Mouse (Mus musculus): ENCODE results near the gene Amn.

- TF ChIP-seq POLR2A (IDR thresholded peaks at IDR 0.05; ENCODE audit: extremely low read depth, insufficient read depth, low read length): no peak
- TF ChIP-seq CTCF (IDR thresholded peaks at IDR 0.05; ENCODE audit: low read depth, low read length): no peak
Observed at GRCm38 (mm10) chr12:111228488-111228887, 42.4 kb upstream of the Amn start.
